Mouse (Mus musculus): ENCODE measurements around the gene Kcne1.
A peak's percentile ranks its signal among the peaks of the same experiment; 100 is the strongest.

Gene Kcne1

DNA sequence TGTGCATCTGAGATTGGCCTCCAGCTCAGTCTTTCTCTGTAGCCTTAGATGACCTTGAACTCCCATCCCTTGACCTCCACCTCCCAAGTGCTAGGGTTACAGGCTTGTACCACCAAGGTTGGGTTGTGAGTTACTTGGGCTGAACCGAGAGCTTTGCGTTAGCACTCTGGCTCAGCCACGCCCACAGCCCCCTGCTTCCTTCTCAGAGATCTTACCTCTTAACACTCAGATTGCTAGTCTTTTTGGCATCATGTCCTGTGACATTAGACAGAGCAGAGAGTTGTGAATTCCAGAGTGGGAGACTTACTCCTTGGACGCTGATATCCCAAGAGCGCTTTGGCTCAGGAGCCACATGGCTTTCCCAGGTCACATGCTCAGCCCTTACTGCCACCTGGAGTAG lies 56.8 kb downstream of the Kcne1 start:
- DNase-seq = no peak

DNA sequence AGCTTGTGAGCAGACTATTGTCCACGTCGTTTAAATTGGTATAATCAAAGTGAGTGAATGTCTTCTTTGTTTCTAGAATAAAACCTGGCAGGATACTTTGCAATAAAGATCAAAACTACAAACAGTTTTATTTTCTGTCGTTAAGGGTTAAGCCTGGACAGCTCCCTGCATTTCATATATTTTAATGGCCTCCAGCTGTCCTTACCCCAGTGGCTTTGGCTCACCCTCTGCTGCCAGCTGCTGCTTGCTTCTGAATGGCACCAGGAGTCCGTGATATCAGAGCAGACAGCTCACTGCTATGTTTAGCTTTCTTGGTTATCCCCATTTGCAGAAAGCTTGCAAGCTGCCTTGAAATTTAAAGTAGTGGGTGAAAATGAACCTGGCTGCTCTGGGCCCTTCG lies 57.3 kb downstream of the Kcne1 start:
- no peak for DNase-seq

DNA sequence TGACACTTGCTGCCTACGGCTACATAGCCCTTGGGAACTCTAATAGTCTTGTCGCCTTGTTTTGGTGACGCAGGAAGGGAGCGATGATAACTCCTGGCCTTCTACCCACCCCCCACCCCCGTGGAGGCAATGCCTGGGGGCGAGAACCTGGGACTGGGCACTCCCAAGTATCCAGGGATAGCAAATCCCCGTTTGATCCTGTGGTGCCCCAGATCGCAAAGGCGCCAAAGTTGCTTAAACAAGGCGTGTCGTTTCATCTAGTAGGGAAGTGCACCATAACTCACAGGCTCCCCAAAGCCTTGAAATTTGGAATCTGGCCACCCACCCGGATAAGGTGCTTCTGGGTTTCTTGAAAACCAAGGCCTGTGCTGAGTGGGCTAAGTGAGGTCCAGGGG lies 57.9 kb downstream of the Kcne1 start:
- DNase-seq = peak in 1 of 2 experiments; percentile 15

DNA sequence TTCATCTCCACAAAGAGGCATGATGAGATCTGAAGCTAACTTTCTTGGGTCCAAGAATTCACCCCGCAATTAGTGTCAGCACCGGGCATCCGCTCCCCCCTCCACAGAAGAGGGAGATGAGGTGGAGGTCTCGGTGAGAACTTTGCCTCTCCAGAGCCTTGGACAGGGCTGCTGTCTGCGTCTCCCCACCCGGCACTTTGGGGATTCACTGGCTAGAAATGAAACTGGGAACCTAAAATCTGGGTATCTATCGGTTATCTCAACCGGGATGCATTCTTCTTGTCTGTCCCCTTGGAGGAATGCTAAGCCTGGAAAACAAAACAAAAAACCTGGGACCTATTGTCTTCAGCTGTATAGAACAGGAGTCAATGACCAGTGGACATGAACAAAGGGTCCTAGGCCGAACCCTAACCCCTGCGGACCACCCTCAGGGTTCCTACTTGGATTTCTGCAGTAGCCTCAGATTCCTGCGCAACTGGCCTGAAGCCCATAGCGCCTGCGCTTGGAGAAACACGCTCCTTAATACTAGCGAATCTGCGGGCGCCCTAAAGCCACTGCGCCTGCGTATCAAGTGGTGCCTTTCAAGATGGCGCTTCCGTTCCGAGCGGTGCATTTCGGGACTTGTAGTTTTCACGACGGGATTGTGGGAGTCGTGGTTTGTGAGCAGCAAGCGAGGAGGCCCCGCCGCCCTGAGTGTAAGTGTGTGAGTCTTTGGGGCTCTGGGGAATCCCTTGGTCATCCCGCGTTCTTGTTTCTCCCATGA lies 58.4 kb downstream of the Kcne1 start, which contains the start of gene Smim11:
Smim11 (plus strand) TSS at position 638 of the 763 bp plus-strand sequence.
- DNase-seq = peak; percentile 86 to 90

Data from thymus, adult 18-20 months (tissue).